Mouse (Mus musculus): ENCODE data around the gene Lacc1. TPM values are rescaled to one million over a fixed set of nuclear protein-coding genes. Genes with fewer than 3 reads are reported as not detected.

Gene Lacc1
- polyA plus RNA-seq (2012; rRNA removed), result 5.7 and 7.4 TPM in 2 replicates

DNA sequence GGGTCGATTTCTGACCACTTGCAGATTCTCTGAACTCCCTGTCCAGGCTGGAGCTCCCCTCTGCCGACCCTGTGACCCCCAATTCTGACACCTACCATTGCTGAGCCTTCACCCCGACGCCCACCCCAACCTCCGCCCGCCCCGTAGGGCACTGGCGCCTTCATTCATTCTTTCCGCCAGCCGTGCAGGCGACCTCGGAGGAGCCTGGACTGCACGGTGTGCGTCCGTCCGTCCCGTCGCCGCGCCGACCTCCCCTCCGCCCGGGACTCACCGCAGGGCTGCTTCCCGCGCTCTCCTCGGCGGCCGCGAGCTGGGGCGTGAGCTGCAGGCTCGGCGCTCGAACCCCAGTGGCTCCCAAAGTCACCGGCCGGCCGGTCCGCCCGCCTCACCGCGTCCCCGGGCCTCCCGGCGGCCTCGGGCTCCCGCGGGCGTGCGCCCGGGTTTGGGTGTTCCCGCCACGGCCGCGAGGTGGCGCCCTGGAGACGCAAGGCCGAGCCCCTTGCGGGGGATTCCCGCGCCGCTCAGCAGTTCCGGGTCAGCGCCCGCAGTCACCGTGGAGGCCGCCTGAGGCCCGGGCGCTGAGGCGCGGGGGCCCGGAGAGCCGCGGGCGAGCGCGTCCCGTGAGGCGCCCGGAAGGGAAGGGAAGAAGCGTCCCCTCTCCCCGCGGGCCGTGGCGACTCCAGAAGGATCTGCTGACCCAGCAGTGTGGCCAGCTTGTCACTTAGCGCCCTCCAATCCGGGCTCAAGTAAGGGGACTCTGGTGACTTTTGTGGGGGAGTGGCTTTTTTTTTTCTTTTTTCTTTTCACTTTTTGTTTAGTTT lies at the start of gene Lacc1, which contains the start of gene Ccdc122:
Gene Lacc1 (minus strand): TSS at position 679 of the 821 bp plus-strand sequence.
Gene Ccdc122 (plus strand): TSS at position 547 of the 821 bp plus-strand sequence.

Other genes with a start within 250 kb of the Lacc1 start
- gene Ccdc122, start 132 bp downstream of the Lacc1 start, polyA plus RNA-seq (2012; rRNA removed), result 0.66 and 1.0 TPM in 2 replicates
- 11.9 and 15.4 TPM in 2 replicates for gene Enox1, start 119.9 kb upstream of the Lacc1 start, polyA plus RNA-seq (2012; rRNA removed)

Measured in central nervous system, embryonic 11.5 days (tissue).